Mouse (Mus musculus): Measurements from ENCODE around the gene Cand2. TPM values are rescaled to one million over a fixed set of nuclear protein-coding genes. Genes with fewer than 3 reads are reported as not detected.

The Cand2 gene
- polyA plus RNA-seq, 1 experiment from 2014 or later: 33.6 TPM

- peak overlapping the region; percentile 80; the same call in 1 of the 2 replicates for H3K27ac ChIP-seq (replicated peaks)
- no peak for ATAC-seq (ENCODE audit: insufficient number of reproducible peaks, low FRiP score, low TSS enrichment, low read depth)
- WGBS: 58% methylated on average over 5 of the region's 5 CpGs
Measured at GRCm38 (mm10) chr6:115759461-115759860, 14.9 kb upstream of the Cand2 start.

DNA sequence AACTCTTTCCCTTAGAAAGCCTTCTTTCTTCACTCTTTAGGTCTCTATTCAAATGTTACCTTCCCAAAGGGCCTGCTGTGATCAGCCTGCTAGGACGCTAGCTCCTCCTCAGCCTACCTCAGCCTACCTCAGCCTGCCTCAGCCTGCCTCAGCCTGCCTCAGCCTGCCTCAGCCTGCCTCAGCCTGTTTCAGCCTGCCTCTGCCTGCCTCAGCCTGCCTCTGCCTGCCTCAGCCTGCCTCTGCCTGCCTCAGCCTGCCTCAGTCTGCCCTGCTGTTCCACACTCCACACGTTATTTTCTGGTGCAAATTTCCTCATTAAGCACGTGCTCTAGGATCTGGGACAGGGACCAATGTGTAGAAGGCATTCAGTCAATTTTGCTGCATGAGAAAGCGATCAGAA, 14.2 kb upstream of the Cand2 start:
- no peak overlapping the region for H3K4me2 ChIP-seq (replicated peaks)
- H3K4me1 ChIP-seq: peaks cover 28% of the 10 kb centered on the region
- H3K27me3 ChIP-seq: no peaks in the 10 kb centered on the region
- 0 out of 2 replicates have a peak overlapping the region, but pooled peaks have one; percentile 80 for H3K27ac ChIP-seq (replicated peaks)
- no peak overlapping the region for H3K9ac ChIP-seq
- ATAC-seq (ENCODE audit: insufficient number of reproducible peaks, low FRiP score, low TSS enrichment, low read depth): no peak
- no peaks in the 10 kb centered on the region for H3K9me3 ChIP-seq (replicated peaks)
- 89% methylated on average over 4 of the region's 4 CpGs for WGBS
- H3K4me3 ChIP-seq (replicated peaks): no peak overlapping the region
- no peaks in the 10 kb centered on the region for H3K36me3 ChIP-seq

More at GRCm38 (mm10) chr6:115759461-115759860, 14.9 kb upstream of the Cand2 start:
- no peaks in the 10 kb centered on the region for H3K27me3 ChIP-seq
- no peaks in the 10 kb centered on the region for H3K9me3 ChIP-seq (replicated peaks)
- no peak overlapping the region for H3K4me2 ChIP-seq (replicated peaks)
- H3K9ac ChIP-seq: no peak overlapping the region
- no peak overlapping the region for H3K4me3 ChIP-seq (replicated peaks)
- no peaks in the 10 kb centered on the region for H3K36me3 ChIP-seq
- H3K4me1 ChIP-seq: peaks cover 27% of the 10 kb centered on the region

DNA sequence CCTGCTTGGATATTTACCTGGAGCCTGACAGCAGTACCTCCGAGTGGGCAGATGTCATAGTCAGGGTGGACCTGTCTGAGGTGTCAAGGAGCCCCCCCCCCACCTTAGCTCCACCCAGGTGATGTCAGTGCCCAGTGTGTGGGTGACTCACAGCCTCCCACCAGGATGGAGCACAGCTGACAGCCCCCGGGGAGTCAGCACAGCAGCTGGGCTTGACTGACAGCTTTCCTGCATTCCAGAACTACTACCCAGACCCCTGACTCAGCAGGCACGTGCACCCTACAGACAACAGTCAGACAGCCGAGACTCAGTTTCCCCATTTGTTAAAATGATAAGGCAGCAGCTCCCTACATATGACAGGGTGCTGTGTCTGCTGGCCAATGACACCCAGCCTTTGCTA, 13.4 kb upstream of the Cand2 start:
- Histone ChIP-seq H3K9me3 (replicated peaks) (no peaks in the 10 kb centered on the region), H3K36me3 (no peaks in the 10 kb centered on the region), H3K4me3 (replicated peaks) (no peak overlapping the region), H3K9ac (no peak overlapping the region), H3K4me2 (replicated peaks) (no peak overlapping the region), H3K4me1 (peaks cover 28% of the 10 kb centered on the region), H3K27me3 (no peaks in the 10 kb centered on the region), H3K27ac (replicated peaks) (no peak overlapping the region)
- no peak for ATAC-seq (ENCODE audit: insufficient number of reproducible peaks, low FRiP score, low TSS enrichment, low read depth)
- 45% methylated on average over 4 of the region's 4 CpGs for WGBS

DNA sequence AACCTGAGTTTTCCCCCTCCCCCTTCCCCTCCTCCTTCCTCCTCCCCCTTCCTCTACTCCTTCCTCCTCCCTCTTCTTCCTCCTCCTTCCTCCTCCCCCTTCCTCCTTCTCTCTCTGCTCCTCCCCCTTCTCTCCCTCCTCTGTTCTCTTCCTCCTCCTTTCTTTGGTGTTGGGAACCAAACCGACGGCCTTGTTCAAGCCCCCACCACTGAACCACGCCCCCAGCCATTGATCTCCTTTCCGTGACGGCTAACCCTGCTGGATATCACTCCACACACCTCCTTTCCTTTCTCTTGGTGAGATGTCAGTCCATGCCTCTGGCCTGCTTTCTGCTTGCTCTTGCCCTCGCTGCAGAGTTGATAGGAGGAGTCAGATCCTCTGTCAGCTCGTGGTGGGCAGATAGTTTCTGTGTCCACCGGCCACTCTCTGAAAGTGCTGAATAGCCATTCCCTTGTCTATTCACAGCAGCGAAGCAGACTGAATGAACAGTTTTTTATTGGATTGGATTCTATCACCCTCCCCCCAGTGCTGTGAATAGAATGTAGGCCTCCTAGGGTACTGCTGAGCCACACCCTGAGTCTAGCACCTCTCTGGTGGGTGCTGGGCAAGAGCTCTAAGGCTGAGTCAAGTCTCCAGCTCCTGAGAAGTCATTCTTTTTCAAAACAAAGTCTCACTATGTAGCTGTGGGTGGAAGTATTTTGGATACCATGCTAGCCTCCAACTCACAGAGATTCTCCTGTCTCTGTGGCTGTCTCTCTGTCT, 12.2 kb upstream of the Cand2 start, which contains the start of gene Tmem40:
Gene Tmem40, minus strand, starts transcription at position 416 of the 762 bp plus-strand sequence.
- Histone ChIP-seq H3K27me3 (no peaks in the 10 kb centered on the region), H3K9me3 (replicated peaks) (no peaks in the 10 kb centered on the region), H3K9ac (no peak within 1 kb of the TSS), H3K4me1 (peaks cover 28% of the 10 kb centered on the region), H3K27ac (replicated peaks) (peak within 1 kb of the TSS; percentile 39), H3K4me3 (replicated peaks) (no peak within 1 kb of the TSS), H3K4me2 (replicated peaks) (no peak within 1 kb of the TSS), H3K36me3 (no peaks in the 10 kb centered on the region)
- peak; percentile 4; the same call in 1 of the 2 replicates for ATAC-seq (ENCODE audit: insufficient number of reproducible peaks, low FRiP score, low TSS enrichment, low read depth)
- WGBS: 9% methylated on average over 9 of the region's 9 CpGs

DNA sequence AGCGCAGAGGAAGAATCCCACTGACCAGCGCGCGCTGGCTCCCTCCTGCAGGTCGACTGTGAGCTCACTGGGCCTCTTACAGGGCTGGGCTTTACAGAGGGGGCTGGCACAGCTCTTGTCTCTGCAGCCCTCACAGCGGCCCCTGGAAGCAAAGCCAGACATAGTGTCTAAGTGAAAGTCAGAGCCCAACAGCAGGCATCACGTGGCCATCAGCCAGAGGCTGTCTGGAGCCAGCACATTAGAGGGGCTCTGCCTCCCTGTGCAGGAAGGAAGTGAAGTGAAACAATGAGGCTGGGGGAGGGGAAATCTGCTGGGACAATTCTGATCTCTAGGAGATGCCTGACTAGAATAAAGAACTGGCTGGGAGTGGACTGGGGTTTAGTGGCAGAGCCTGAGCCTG, 10.2 kb upstream of the Cand2 start:
- Histone ChIP-seq H3K27me3 (no peaks in the 10 kb centered on the region), H3K4me3 (replicated peaks) (no peak overlapping the region), H3K9me3 (replicated peaks) (no peaks in the 10 kb centered on the region), H3K36me3 (no peaks in the 10 kb centered on the region), H3K27ac (replicated peaks) (peak overlapping the region; percentile 80), H3K4me1 (peaks cover 28% of the 10 kb centered on the region), H3K4me2 (replicated peaks) (peak overlapping the region; percentile 25; the same call in 1 of the 2 replicates), H3K9ac (no peak overlapping the region)
- peak; percentile 85 for ATAC-seq (ENCODE audit: insufficient number of reproducible peaks, low FRiP score, low TSS enrichment, low read depth)
- 8% methylated on average over 7 of the region's 7 CpGs for WGBS

- no peak overlapping the region for H3K27ac ChIP-seq (replicated peaks)
- H3K36me3 ChIP-seq: no peaks in the 10 kb centered on the region
- H3K4me1 ChIP-seq: peaks cover 15% of the 10 kb centered on the region
- no peak overlapping the region for H3K9ac ChIP-seq
- ATAC-seq (ENCODE audit: insufficient number of reproducible peaks, low FRiP score, low TSS enrichment, low read depth): no peak
- H3K4me3 ChIP-seq (replicated peaks): no peak overlapping the region
- no peaks in the 10 kb centered on the region for H3K9me3 ChIP-seq (replicated peaks)
- WGBS: 46% methylated on average over 9 of the region's 9 CpGs
- H3K4me2 ChIP-seq (replicated peaks): no peak overlapping the region
- no peaks in the 10 kb centered on the region for H3K27me3 ChIP-seq
Measured at GRCm38 (mm10) chr6:115767357-115767756, 7.0 kb upstream of the Cand2 start.

- WGBS: 78% methylated on average over 4 of the region's 4 CpGs
- no peaks in the 10 kb centered on the region for H3K9me3 ChIP-seq (replicated peaks)
- H3K27ac ChIP-seq (replicated peaks): no peak overlapping the region
- H3K36me3 ChIP-seq: no peaks in the 10 kb centered on the region
- H3K4me1 ChIP-seq: peaks cover 9% of the 10 kb centered on the region
- no peaks in the 10 kb centered on the region for H3K27me3 ChIP-seq
- H3K4me2 ChIP-seq (replicated peaks): no peak overlapping the region
- no peak overlapping the region for H3K4me3 ChIP-seq (replicated peaks)
- no peak overlapping the region for H3K9ac ChIP-seq
- ATAC-seq (ENCODE audit: insufficient number of reproducible peaks, low FRiP score, low TSS enrichment, low read depth): no peak
Measured at GRCm38 (mm10) chr6:115768207-115768606, 6.1 kb upstream of the Cand2 start.

DNA sequence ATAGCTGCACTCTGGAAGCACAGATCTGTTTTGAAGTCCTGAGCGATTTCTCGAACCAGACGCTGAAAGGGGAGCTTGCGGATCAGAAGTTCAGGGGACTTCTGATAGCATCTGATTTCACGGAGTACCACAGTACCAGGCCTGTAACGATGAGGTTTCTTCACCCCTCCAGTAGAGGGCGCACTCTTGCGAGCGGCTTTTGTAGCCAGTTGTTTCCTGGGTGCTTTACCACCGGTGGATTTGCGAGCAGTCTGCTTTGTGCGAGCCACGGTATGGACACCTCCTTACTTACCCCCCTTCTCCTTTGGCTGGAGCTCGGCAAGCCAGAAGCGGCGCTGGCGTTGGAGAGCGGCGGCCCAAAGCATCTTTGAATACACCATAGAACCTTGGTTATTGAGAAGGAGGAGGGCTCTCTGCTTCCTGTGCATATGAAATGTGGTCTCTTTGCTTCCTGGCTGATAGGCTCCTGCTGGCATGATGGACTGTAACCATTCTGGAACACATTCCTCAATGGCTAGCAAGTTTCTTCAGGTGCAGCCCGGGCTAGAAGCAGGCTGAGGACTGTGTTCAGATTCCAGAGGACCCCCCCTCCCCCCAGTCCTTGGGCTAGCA, 4.2 kb upstream of the Cand2 start:
- H3K36me3 ChIP-seq: no peaks in the 10 kb centered on the region
- no peaks in the 10 kb centered on the region for H3K27me3 ChIP-seq
- peaks cover 11% of the 10 kb centered on the region for H3K4me1 ChIP-seq
- no peak overlapping the region for H3K4me3 ChIP-seq (replicated peaks)
- H3K9me3 ChIP-seq (replicated peaks): no peaks in the 10 kb centered on the region
- no peak overlapping the region for H3K4me2 ChIP-seq (replicated peaks)
- H3K9ac ChIP-seq: no peak overlapping the region
- ATAC-seq (ENCODE audit: insufficient number of reproducible peaks, low FRiP score, low TSS enrichment, low read depth): no peak
- no peak overlapping the region for H3K27ac ChIP-seq (replicated peaks)
- WGBS: 82% methylated on average over 20 of the region's 20 CpGs

DNA sequence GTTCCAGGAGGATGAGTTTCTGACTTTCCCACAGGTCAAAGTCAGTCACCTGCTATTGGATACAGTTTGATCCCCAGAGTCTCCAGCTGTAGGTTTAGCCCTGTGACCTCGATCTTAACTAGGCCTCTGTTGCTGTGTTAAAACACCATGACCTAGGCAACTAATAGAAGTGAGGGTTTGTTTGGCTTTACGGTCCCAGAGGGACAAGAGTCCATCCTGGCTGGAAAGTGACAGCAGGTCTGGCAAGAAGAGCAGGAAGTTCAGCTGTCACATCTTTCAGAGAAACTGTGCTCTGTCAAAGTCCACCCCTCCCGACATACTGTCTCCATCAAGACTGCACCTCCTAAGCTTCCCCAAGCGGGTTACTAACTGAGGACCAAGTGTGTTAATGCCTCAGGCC, 3.5 kb upstream of the Cand2 start:
- Histone ChIP-seq H3K9me3 (replicated peaks) (no peaks in the 10 kb centered on the region), H3K36me3 (no peaks in the 10 kb centered on the region), H3K27me3 (no peaks in the 10 kb centered on the region), H3K9ac (no peak overlapping the region), H3K4me1 (peaks cover 18% of the 10 kb centered on the region), H3K27ac (replicated peaks) (no peak overlapping the region), H3K4me3 (replicated peaks) (no peak overlapping the region), H3K4me2 (replicated peaks) (no peak overlapping the region)
- ATAC-seq (ENCODE audit: insufficient number of reproducible peaks, low FRiP score, low TSS enrichment, low read depth): no peak
- WGBS: 55% methylated on average over 4 of the region's 4 CpGs

DNA sequence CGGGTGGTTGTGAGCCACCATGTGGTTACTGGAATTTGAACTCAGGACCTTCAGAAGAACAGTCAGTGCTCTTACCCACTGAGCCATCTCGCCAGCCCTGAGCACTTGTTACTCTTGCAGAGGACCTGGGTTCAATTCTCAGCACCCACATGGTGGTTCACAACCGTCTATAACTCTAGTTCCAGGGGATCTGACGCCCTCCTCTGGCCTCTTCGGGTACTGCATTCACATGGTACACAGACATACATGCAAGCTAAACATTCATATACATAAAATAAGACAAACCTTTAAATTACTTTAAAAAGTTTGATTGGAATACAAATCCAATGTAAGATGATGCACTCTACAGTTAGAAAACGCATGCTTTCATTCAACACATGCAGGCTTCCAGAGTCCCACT, 2.1 kb upstream of the Cand2 start:
- no peaks in the 10 kb centered on the region for H3K27me3 ChIP-seq
- no peak for ATAC-seq (ENCODE audit: insufficient number of reproducible peaks, low FRiP score, low TSS enrichment, low read depth)
- H3K4me2 ChIP-seq (replicated peaks): no peak overlapping the region
- H3K4me3 ChIP-seq (replicated peaks): no peak overlapping the region
- H3K27ac ChIP-seq (replicated peaks): no peak overlapping the region
- WGBS: 78% methylated on average over 6 of the region's 6 CpGs
- H3K9me3 ChIP-seq (replicated peaks): no peaks in the 10 kb centered on the region
- no peak overlapping the region for H3K9ac ChIP-seq
- H3K4me1 ChIP-seq: peaks cover 29% of the 10 kb centered on the region
- no peaks in the 10 kb centered on the region for H3K36me3 ChIP-seq

GRCm38 (mm10) chr6:115772604-115773003, 1.7 kb upstream of the Cand2 start:
- WGBS: 58% methylated on average over 1 of the region's 1 CpGs
- Histone ChIP-seq H3K4me3 (replicated peaks) (no peak overlapping the region), H3K36me3 (no peaks in the 10 kb centered on the region), H3K27ac (replicated peaks) (no peak overlapping the region), H3K4me2 (replicated peaks) (no peak overlapping the region), H3K9me3 (replicated peaks) (no peaks in the 10 kb centered on the region), H3K4me1 (peaks cover 29% of the 10 kb centered on the region), H3K27me3 (no peaks in the 10 kb centered on the region), H3K9ac (no peak overlapping the region)
- ATAC-seq (ENCODE audit: insufficient number of reproducible peaks, low FRiP score, low TSS enrichment, low read depth): no peak

All from embryonic facial prominence, embryonic 15.5 days (tissue).